ENCODE assay signal across 9 mouse cellular contexts in genomic region chr7:44697191-44697710, GRCm38 (mm10). TPM values are rescaled to one million over a fixed set of nuclear protein-coding genes. Genes with fewer than 3 reads are reported as not detected.
DNase-seq lines count a peak whose midpoint lies in the region; ATAC-seq and TF ChIP-seq lines count a peak whose summit lies in the region.
"Had no signal": no experiment of that assay in that cellular context is flagged by ENCODE, and none has a peak within 500 bp of the region (broad histone marks: within the 10 kb centered on the region; RNA-seq: fewer than 3 reads in every experiment).

No protein-coding gene starts in this region.

- TF ChIP-seq POLR2A in limb, embryonic 14.5 days (IDR thresholded peaks at IDR 0.05; ENCODE audit: borderline replicate concordance, extremely low read depth, insufficient read depth, insufficient read length), result no peak

- H3K27ac ChIP-seq in embryonic facial prominence, embryonic 11.5 days (replicated peaks; ENCODE audit: low read depth, low read length), result no peak overlapping the region
- H3K27ac ChIP-seq in limb, embryonic 14.5 days (replicated peaks; ENCODE audit: low read depth, low read length), result no peak overlapping the region

- 13% methylated on average over 20 of the region's 20 CpGs for WGBS in embryonic facial prominence, embryonic 11.5 days
- 10% methylated on average over 18 of the region's 20 CpGs for WGBS in limb, embryonic 14.5 days

- no peak overlapping the region for H3K4me2 ChIP-seq in embryonic facial prominence, embryonic 11.5 days (ENCODE audit: low read depth, low read length)
- no peak overlapping the region for H3K4me2 ChIP-seq in limb, embryonic 14.5 days (replicated peaks; ENCODE audit: low read depth, low read length, severe bottlenecking)

- H3K27me3 ChIP-seq in embryonic facial prominence, embryonic 11.5 days (ENCODE audit: control insufficient read depth, insufficient read depth, low read length), result no peaks in the 10 kb centered on the region
- H3K27me3 ChIP-seq in limb, embryonic 14.5 days (ENCODE audit: control insufficient read depth, insufficient read depth, low read length), result no peaks in the 10 kb centered on the region

- intact Hi-C loops in heart, postnatal 10 days (cut with DNase I), result loop anchor here (2.0 kb wide), 1 partner anchor 20 kb away; no protein-coding TSS in a partner anchor

- no peak overlapping the region for H3K9ac ChIP-seq in embryonic facial prominence, embryonic 11.5 days (replicated peaks; ENCODE audit: low read length)
- H3K9ac ChIP-seq in limb, embryonic 14.5 days (ENCODE audit: low read depth, low read length, severe bottlenecking), result no peak overlapping the region

- 0 out of 2 replicates have a peak, but pooled peaks have one; percentile 12 for ATAC-seq in embryonic facial prominence, embryonic 11.5 days (replicated peaks; ENCODE audit: insufficient number of reproducible peaks, low FRiP score, low TSS enrichment, low read depth)
- peak; percentile 83 for ATAC-seq in limb, embryonic 14.5 days (ENCODE audit: low FRiP score, low read depth)
- ATAC-seq in activated CD4-positive, CD25-positive, alpha-beta regulatory T cell, adult 4 months, result no peak

- H3K9me3 ChIP-seq in embryonic facial prominence, embryonic 11.5 days (replicated peaks; ENCODE audit: control insufficient read depth, low read length), result no peaks in the 10 kb centered on the region
- H3K9me3 ChIP-seq in limb, embryonic 14.5 days (ENCODE audit: control insufficient read depth, low read length), result no peaks in the 10 kb centered on the region

- H3K36me3 ChIP-seq in embryonic facial prominence, embryonic 11.5 days (replicated peaks; ENCODE audit: control insufficient read depth, insufficient read depth, low read depth, low read length), result no peaks in the 10 kb centered on the region
- H3K36me3 ChIP-seq in limb, embryonic 14.5 days (ENCODE audit: control insufficient read depth, insufficient read depth, low read length), result no peaks in the 10 kb centered on the region

- peak; percentile 91 for DNase-seq in 3T3-L1 (ENCODE audit: low read depth, low spot score)
- DNase-seq in adipocyte (ENCODE audit: low spot score), result peak; percentile 46
- peak; percentile 11 for DNase-seq in embryonic facial prominence, embryonic 11.5 days (ENCODE audit: low spot score)
- peak; percentile 86 to 88 for DNase-seq in heart, postnatal 10 days
- peak; percentile 76 for DNase-seq in limb, embryonic 14.5 days (ENCODE audit: low spot score)
- peak; percentile 64 for DNase-seq in ovary, postnatal 14 days (ENCODE audit: low spot score)
- no peak for DNase-seq in spleen, postnatal 4 days (ENCODE audit: low spot score in 2 of 2)

- H3K4me1 ChIP-seq in embryonic facial prominence, embryonic 11.5 days (ENCODE audit: control insufficient read depth, insufficient read depth, low read length), result no peaks in the 10 kb centered on the region
- peaks cover 8% of the 10 kb centered on the region; the same call in 1 of the 2 replicates for H3K4me1 ChIP-seq in limb, embryonic 14.5 days (ENCODE audit: control insufficient read depth, insufficient read depth, low read length)

- H3K4me3 ChIP-seq in embryonic facial prominence, embryonic 11.5 days (ENCODE audit: low read depth, low read length), result no peak overlapping the region
- H3K4me3 ChIP-seq in limb, embryonic 14.5 days (replicated peaks; ENCODE audit: low read length), result no peak overlapping the region

RNA-seq across cellular contexts. Expression of gene Izumo2, which starts 11.3 kb away (rescaled TPM):
- polyA plus RNA-seq in embryonic facial prominence, embryonic 11.5 days (2014; fragmentation: Nextera tagmentation; extraction: Ambion mirVana), result not detected in 2 replicates
- not detected for total RNA-seq in heart, postnatal 10 days (2021)
- polyA plus RNA-seq in limb, embryonic 14.5 days (2012; rRNA removed), result not detected in 2 replicates
- not detected in 2 replicates for polyA plus RNA-seq in limb, embryonic 14.5 days (2014; fragmentation: Nextera tagmentation; extraction: Ambion mirVana)
- not detected for polyA plus RNA-seq in activated CD4-positive, CD25-positive, alpha-beta regulatory T cell, adult 4 months (2017; shearing (Covaris generic))
- polyA plus RNA-seq: neural tube, embryonic 14.5 days had no signal

RNA-seq across cellular contexts. Expression of gene Myh14, which starts 26.6 kb away (rescaled TPM):
- 2.1 and 4.5 TPM in 2 replicates for polyA plus RNA-seq in embryonic facial prominence, embryonic 11.5 days (2014; fragmentation: Nextera tagmentation; extraction: Ambion mirVana)
- total RNA-seq in heart, postnatal 10 days (2021), result 10 to 100 TPM; 37.0 to 46.2 TPM
- polyA plus RNA-seq in limb, embryonic 14.5 days (2012; rRNA removed), result 1.7 and 2.5 TPM in 2 replicates
- polyA plus RNA-seq in limb, embryonic 14.5 days (2014; fragmentation: Nextera tagmentation; extraction: Ambion mirVana), result 3.7 and 4.8 TPM in 2 replicates
- under 1 TPM in 1 of 2 experiments, not detected in 1; 0.38 TPM for polyA plus RNA-seq in activated CD4-positive, CD25-positive, alpha-beta regulatory T cell, adult 4 months (2017; shearing (Covaris generic))

RNA-seq across cellular contexts. Expression of gene Vrk3, which starts 51.0 kb away (rescaled TPM):
- 32.3 and 38.0 TPM in 2 replicates for polyA plus RNA-seq in embryonic facial prominence, embryonic 11.5 days (2014; fragmentation: Nextera tagmentation; extraction: Ambion mirVana)
- 10 to 100 TPM; 24.7 to 28.3 TPM for total RNA-seq in heart, postnatal 10 days (2021)
- polyA plus RNA-seq in limb, embryonic 14.5 days (2012; rRNA removed), result 39.9 and 44.6 TPM in 2 replicates
- polyA plus RNA-seq in limb, embryonic 14.5 days (2014; fragmentation: Nextera tagmentation; extraction: Ambion mirVana), result 28.8 and 30.9 TPM in 2 replicates
- polyA plus RNA-seq in activated CD4-positive, CD25-positive, alpha-beta regulatory T cell, adult 4 months (2017; shearing (Covaris generic)), result 10 to 100 TPM; 60.2 to 68.7 TPM

RNA-seq across cellular contexts. Expression of gene Zfp473, which starts 53.6 kb away (rescaled TPM):
- polyA plus RNA-seq in embryonic facial prominence, embryonic 11.5 days (2014; fragmentation: Nextera tagmentation; extraction: Ambion mirVana), result 3.3 and 3.6 TPM in 2 replicates
- total RNA-seq in heart, postnatal 10 days (2021), result under 1 TPM; 0.12 to 0.35 TPM
- 1.1 and 1.6 TPM in 2 replicates for polyA plus RNA-seq in limb, embryonic 14.5 days (2012; rRNA removed)
- polyA plus RNA-seq in limb, embryonic 14.5 days (2014; fragmentation: Nextera tagmentation; extraction: Ambion mirVana), result 1.4 and 1.7 TPM in 2 replicates
- polyA plus RNA-seq in activated CD4-positive, CD25-positive, alpha-beta regulatory T cell, adult 4 months (2017; shearing (Covaris generic)), result under 1 TPM; 0.33 to 0.60 TPM

Comparison
In these comparisons a context has a peak if more than half of its experiments do, and no peak if none do; other contexts are left out.
1. DNase-seq: peak in 3T3-L1 (single experiment), adipocyte (single experiment), embryonic facial prominence, embryonic 11.5 days (single experiment), heart, postnatal 10 days (2 of 2), limb, embryonic 14.5 days (single experiment) and ovary, postnatal 14 days (single experiment); none in spleen, postnatal 4 days (0 of 2).